Mouse (Mus musculus) bone marrow, adult 2 months (tissue): Measurements from ENCODE around the gene Stambpl1.

ENCODE experiments used
- CTCF ChIP-seq: fragments of 200-500 bp; IDR thresholded peaks from 2 replicates; pipeline ENCODE4 v1.5.1; 2011; ENCODE audit warnings: low read length, control low read depth; ENCODE audit not compliant: control insufficient read depth, insufficient read depth
- POLR2A ChIP-seq: fragments of 200-500 bp; IDR thresholded peaks from 2 replicates; pipeline ENCODE4 v1.6.1; 2011; ENCODE audit warnings: low read depth, mild to moderate bottlenecking, control low read depth, low read length, borderline replicate concordance; ENCODE audit not compliant: control insufficient read depth

DNA sequence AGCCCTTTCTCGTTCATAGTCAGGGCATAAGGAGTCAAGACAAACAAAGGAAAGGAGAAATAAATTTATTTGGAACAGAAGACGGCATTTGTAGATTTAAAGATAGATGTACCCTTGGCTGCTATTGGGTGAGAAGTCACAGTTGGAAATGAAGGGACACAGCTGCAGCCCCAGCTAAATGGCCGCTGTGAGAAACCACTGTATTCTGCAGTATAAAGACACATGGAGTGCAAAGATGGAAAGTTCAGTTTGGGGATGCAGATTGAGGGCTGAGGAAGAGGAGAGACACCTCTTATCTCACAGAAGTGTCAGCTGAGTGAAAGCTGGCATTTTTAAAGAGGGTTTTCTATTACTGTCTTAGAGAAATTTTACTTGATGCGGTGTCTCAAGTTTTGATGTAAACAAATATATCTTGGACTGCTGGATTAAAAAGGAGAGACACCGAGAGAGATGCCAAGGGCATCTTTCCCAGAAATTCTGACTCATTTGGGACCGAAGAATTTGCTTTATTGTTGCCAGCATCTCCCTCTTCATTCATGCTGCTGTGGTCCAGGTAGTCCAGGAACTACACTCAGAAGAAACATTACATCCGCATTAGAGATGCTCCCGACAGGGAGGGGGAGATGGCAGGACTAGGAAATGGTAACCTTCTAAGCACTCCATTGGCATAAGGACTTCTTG lies 14.9 kb downstream of the Stambpl1 start:
- TF ChIP-seq CTCF, result no peak
- TF ChIP-seq POLR2A, result no peak
